18 mouse cellular contexts compared by ENCODE assay signal in genomic region chr4:55215425-55216174, GRCm38 (mm10).
DNase-seq lines count a peak whose midpoint lies in the region; ATAC-seq and TF ChIP-seq lines count a peak whose summit lies in the region.
"Had no signal": no experiment of that assay in that cellular context is flagged by ENCODE, and none has a peak within 500 bp of the region (broad histone marks: within the 10 kb centered on the region; RNA-seq: fewer than 3 reads in every experiment).

No protein-coding gene starts in this region.

- H3K9me3 ChIP-seq in intestine, embryonic 15.5 days, result no peaks in the 10 kb centered on the region
- no peaks in the 10 kb centered on the region for H3K9me3 ChIP-seq in intestine, embryonic 16.5 days (ENCODE audit: control insufficient read depth, low read length)
- no peaks in the 10 kb centered on the region for H3K9me3 ChIP-seq in stomach, embryonic 16.5 days (replicated peaks; ENCODE audit: control insufficient read depth, low read length)
- no peaks in the 10 kb centered on the region for H3K9me3 ChIP-seq in stomach, postnatal 0 days (ENCODE audit: control insufficient read depth, low read length)
- H3K9me3 ChIP-seq: embryonic facial prominence, embryonic 15.5 days; heart, embryonic 15.5 days; hindbrain, embryonic 15.5 days; liver, embryonic 13.5 days; neural tube, embryonic 12.5 days had no signal

- 0 out of 2 replicates have a peak, but pooled peaks have one; percentile 31 for ATAC-seq in intestine, embryonic 15.5 days
- no peak for ATAC-seq in intestine, embryonic 16.5 days
- peak; percentile 21; the same call in 1 of the 2 replicates for ATAC-seq in stomach, embryonic 16.5 days (ENCODE audit: insufficient read depth, low FRiP score)
- no peak for ATAC-seq in stomach, postnatal 0 days (ENCODE audit: low FRiP score, low TSS enrichment)

- no peak for TF ChIP-seq CTCF in stomach, postnatal 0 days (IDR thresholded peaks at IDR 0.05; ENCODE audit: low read depth)

- H3K4me1 ChIP-seq in intestine, embryonic 15.5 days (replicated peaks), result no peaks in the 10 kb centered on the region
- H3K4me1 ChIP-seq in intestine, embryonic 16.5 days (ENCODE audit: control insufficient read depth, insufficient read depth, low read length), result no peaks in the 10 kb centered on the region
- H3K4me1 ChIP-seq in stomach, embryonic 16.5 days (ENCODE audit: control insufficient read depth, insufficient read depth, low read length), result 0 out of 2 replicates have a peak, but pooled peaks cover 3% of the 10 kb centered on the region
- H3K4me1 ChIP-seq in stomach, postnatal 0 days (replicated peaks; ENCODE audit: control insufficient read depth, insufficient read depth), result no peaks in the 10 kb centered on the region
- H3K4me1 ChIP-seq: heart, embryonic 15.5 days; liver, embryonic 13.5 days; neural tube, embryonic 12.5 days had no signal

- no peaks in the 10 kb centered on the region for H3K36me3 ChIP-seq in intestine, embryonic 15.5 days
- no peaks in the 10 kb centered on the region for H3K36me3 ChIP-seq in intestine, embryonic 16.5 days (ENCODE audit: control insufficient read depth, insufficient read depth, low read length)
- no peaks in the 10 kb centered on the region for H3K36me3 ChIP-seq in stomach, embryonic 16.5 days (ENCODE audit: control insufficient read depth, insufficient read depth, low read length)
- no peaks in the 10 kb centered on the region for H3K36me3 ChIP-seq in stomach, postnatal 0 days (ENCODE audit: control insufficient read depth, insufficient read depth, low read length)
- H3K36me3 ChIP-seq: embryonic facial prominence, embryonic 15.5 days; heart, embryonic 15.5 days; hindbrain, embryonic 15.5 days; liver, embryonic 13.5 days; neural tube, embryonic 12.5 days had no signal

- H3K27ac ChIP-seq in intestine, embryonic 15.5 days, result no peak overlapping the region
- H3K27ac ChIP-seq in intestine, embryonic 16.5 days (ENCODE audit: low read length), result no peak overlapping the region
- 0 out of 2 replicates have a peak overlapping the region, but pooled peaks have one; percentile 7 for H3K27ac ChIP-seq in stomach, embryonic 16.5 days (ENCODE audit: low read length)
- H3K27ac ChIP-seq in stomach, postnatal 0 days (replicated peaks), result no peak overlapping the region
- H3K27ac ChIP-seq: embryonic facial prominence, embryonic 15.5 days; heart, embryonic 15.5 days; hindbrain, embryonic 15.5 days; liver, embryonic 13.5 days; neural tube, embryonic 12.5 days had no signal

- WGBS in intestine, embryonic 15.5 days, result 41% methylated on average over 9 of the region's 9 CpGs
- WGBS in intestine, embryonic 16.5 days, result 49% methylated on average over 9 of the region's 9 CpGs
- WGBS in stomach, embryonic 16.5 days, result 35% methylated on average over 9 of the region's 9 CpGs
- 44% methylated on average over 9 of the region's 9 CpGs for WGBS in stomach, postnatal 0 days

- no peak overlapping the region for H3K4me3 ChIP-seq in intestine, embryonic 15.5 days (replicated peaks)
- H3K4me3 ChIP-seq in intestine, embryonic 16.5 days (ENCODE audit: low read length), result no peak overlapping the region
- H3K4me3 ChIP-seq in stomach, embryonic 16.5 days (replicated peaks; ENCODE audit: low read length), result no peak overlapping the region
- H3K4me3 ChIP-seq in stomach, postnatal 0 days (ENCODE audit: low read depth, low read length), result no peak overlapping the region
- H3K4me3 ChIP-seq: embryonic facial prominence, embryonic 15.5 days; heart, embryonic 15.5 days; hindbrain, embryonic 15.5 days; liver, embryonic 13.5 days; neural tube, embryonic 12.5 days had no signal

- intact Hi-C loops in left cerebral cortex, postnatal 36 days (cut with DNase I), result no loop called here

- TF ChIP-seq EP300 in stomach, postnatal 0 days (optimal IDR thresholded peaks at IDR 0.05), result no peak

- no peaks in the 10 kb centered on the region for H3K27me3 ChIP-seq in intestine, embryonic 15.5 days (replicated peaks)
- H3K27me3 ChIP-seq in intestine, embryonic 16.5 days (replicated peaks; ENCODE audit: control insufficient read depth, insufficient read depth, low read length), result no peaks in the 10 kb centered on the region
- H3K27me3 ChIP-seq in stomach, embryonic 16.5 days (ENCODE audit: control insufficient read depth, insufficient read depth, low read length), result no peaks in the 10 kb centered on the region
- no peaks in the 10 kb centered on the region for H3K27me3 ChIP-seq in stomach, postnatal 0 days (ENCODE audit: control insufficient read depth, insufficient read depth, low read length)
- H3K27me3 ChIP-seq: embryonic facial prominence, embryonic 15.5 days; heart, embryonic 15.5 days; hindbrain, embryonic 15.5 days; liver, embryonic 13.5 days; neural tube, embryonic 12.5 days had no signal

- H3K9ac ChIP-seq in intestine, embryonic 15.5 days, result no peak overlapping the region
- no peak overlapping the region for H3K9ac ChIP-seq in intestine, embryonic 16.5 days (ENCODE audit: low read depth, low read length)
- no peak overlapping the region for H3K9ac ChIP-seq in stomach, embryonic 16.5 days (ENCODE audit: low read length)
- H3K9ac ChIP-seq in stomach, postnatal 0 days (ENCODE audit: low read length), result no peak overlapping the region
- H3K9ac ChIP-seq: embryonic facial prominence, embryonic 15.5 days; heart, embryonic 15.5 days; hindbrain, embryonic 15.5 days; liver, embryonic 13.5 days; neural tube, embryonic 12.5 days had no signal

- DNase-seq in embryo, embryonic 11 days, result peak; percentile 12
- no peak for DNase-seq in embryo, embryonic 10 days (ENCODE audit: low spot score)
- no peak for DNase-seq in stomach, postnatal 0 days (ENCODE audit: low spot score)
- DNase-seq in left cerebral cortex, postnatal 36 days (ENCODE audit: low spot score in 2 of 2), result no peak
- no peak for DNase-seq in testis, postnatal 10 days (ENCODE audit: low spot score)
- DNase-seq: cerebellum, adult 11 months; cerebellum, postnatal 36 days; layer of hippocampus, postnatal 36 days; left cerebral cortex, postnatal 4 days; liver, embryonic 13.5 days; lung, postnatal 14 days had no signal

- H3K4me2 ChIP-seq in intestine, embryonic 15.5 days (replicated peaks), result no peak overlapping the region
- no peak overlapping the region for H3K4me2 ChIP-seq in intestine, embryonic 16.5 days (ENCODE audit: low read depth, low read length)
- H3K4me2 ChIP-seq in stomach, embryonic 16.5 days (ENCODE audit: low read depth, low read length), result no peak overlapping the region
- no peak overlapping the region for H3K4me2 ChIP-seq in stomach, postnatal 0 days (replicated peaks; ENCODE audit: low read depth)
- H3K4me2 ChIP-seq: embryonic facial prominence, embryonic 15.5 days; heart, embryonic 15.5 days; hindbrain, embryonic 15.5 days; liver, embryonic 13.5 days; neural tube, embryonic 12.5 days had no signal

Comparison
In these comparisons a context has a peak if more than half of its experiments do, and no peak if none do; other contexts are left out.
1. ATAC-seq: peak in intestine, embryonic 15.5 days (single experiment) and stomach, embryonic 16.5 days (single experiment); none in intestine, embryonic 16.5 days (single experiment) and stomach, postnatal 0 days (single experiment).